In genomic region chr9:51075780-51076179, GRCm38 (mm10) we compare ENCODE assay signal across 7 mouse cellular contexts. TPM values are rescaled to one million over a fixed set of nuclear protein-coding genes. Genes with fewer than 3 reads are reported as not detected.
A peak's percentile ranks its signal among the peaks of the same experiment; 100 is the strongest.
DNase-seq lines count a peak whose midpoint lies in the region; ATAC-seq and TF ChIP-seq lines count a peak whose summit lies in the region.

No protein-coding gene starts in this region.

- H3K27me3 ChIP-seq in ES-Bruce4 (ENCODE audit: control insufficient read depth, insufficient read depth, low read length, poor library complexity, severe bottlenecking): no peaks in the 10 kb centered on the region
- H3K27me3 ChIP-seq in embryonic facial prominence, embryonic 15.5 days: no peaks in the 10 kb centered on the region
- H3K27me3 ChIP-seq in limb, embryonic 11.5 days (ENCODE audit: control insufficient read depth, insufficient read depth, low read length): no peaks in the 10 kb centered on the region; the same call in 1 of the 2 replicates
- peaks cover 11% of the 10 kb centered on the region; the same call in 1 of the 2 replicates for H3K27me3 ChIP-seq in midbrain, embryonic 10.5 days (ENCODE audit: low read depth, poor library complexity, severe bottlenecking)

- no peak overlapping the region for H3K27ac ChIP-seq in ES-Bruce4 (ENCODE audit: insufficient read depth, low read length)
- peak overlapping the region; percentile 22; the same call in 1 of the 2 replicates for H3K27ac ChIP-seq in embryonic facial prominence, embryonic 15.5 days (replicated peaks)
- no peak overlapping the region for H3K27ac ChIP-seq in limb, embryonic 11.5 days (replicated peaks; ENCODE audit: low read depth, low read length)
- peak overlapping the region; percentile 13; the same call in 1 of the 2 replicates for H3K27ac ChIP-seq in midbrain, embryonic 10.5 days (replicated peaks)

- peak; percentile 8 for DNase-seq in R1 (ENCODE audit: low read depth, low spot score)
- DNase-seq in limb, embryonic 11.5 days (ENCODE audit: low spot score): peak; percentile 45
- DNase-seq in midbrain, embryonic 10.5 days (ENCODE audit: low spot score): no peak

- WGBS in embryonic facial prominence, embryonic 15.5 days: 15% methylated on average over 3 of the region's 3 CpGs
- WGBS in limb, embryonic 11.5 days: 16% methylated on average over 3 of the region's 3 CpGs
- 22% methylated on average over 3 of the region's 3 CpGs for WGBS in midbrain, embryonic 10.5 days

- TF ChIP-seq EP300 in ES-Bruce4 (IDR thresholded peaks at IDR 0.05; ENCODE audit: insufficient read depth, low read depth, low read length): no peak

- no peaks in the 10 kb centered on the region for H3K4me1 ChIP-seq in ES-Bruce4 (ENCODE audit: control insufficient read depth, insufficient read depth, low read length)
- peaks cover 15% of the 10 kb centered on the region for H3K4me1 ChIP-seq in embryonic facial prominence, embryonic 15.5 days
- H3K4me1 ChIP-seq in limb, embryonic 11.5 days (ENCODE audit: control insufficient read depth, insufficient read depth, low read length): peaks cover 12% of the 10 kb centered on the region
- H3K4me1 ChIP-seq in midbrain, embryonic 10.5 days: peaks cover 20% of the 10 kb centered on the region

- TF ChIP-seq CTCF in ES-Bruce4 (IDR thresholded peaks at IDR 0.05; ENCODE audit: low read depth, low read length): no peak

- no peak for TF ChIP-seq POLR2A in ES-Bruce4 (IDR thresholded peaks at IDR 0.05; ENCODE audit: insufficient read depth, low read length)

- no peaks in the 10 kb centered on the region for H3K9me3 ChIP-seq in ES-Bruce4 (replicated peaks; ENCODE audit: control insufficient read depth, insufficient read depth, low read length, poor library complexity, severe bottlenecking)
- H3K9me3 ChIP-seq in embryonic facial prominence, embryonic 15.5 days (replicated peaks): no peaks in the 10 kb centered on the region
- H3K9me3 ChIP-seq in limb, embryonic 11.5 days (ENCODE audit: control insufficient read depth, low read length): no peaks in the 10 kb centered on the region
- no peaks in the 10 kb centered on the region for H3K9me3 ChIP-seq in midbrain, embryonic 10.5 days (replicated peaks)

- no peak overlapping the region; the same call in 1 of the 2 replicates for H3K9ac ChIP-seq in ES-Bruce4 (ENCODE audit: low read depth, poor library complexity, severe bottlenecking)
- H3K9ac ChIP-seq in embryonic facial prominence, embryonic 15.5 days: no peak overlapping the region
- H3K9ac ChIP-seq in limb, embryonic 11.5 days (ENCODE audit: low read length): no peak overlapping the region

- no peaks in the 10 kb centered on the region for H3K36me3 ChIP-seq in ES-Bruce4 (ENCODE audit: control insufficient read depth, insufficient read depth, low read length, poor library complexity, severe bottlenecking)
- H3K36me3 ChIP-seq in embryonic facial prominence, embryonic 15.5 days: no peaks in the 10 kb centered on the region
- no peaks in the 10 kb centered on the region for H3K36me3 ChIP-seq in limb, embryonic 11.5 days (ENCODE audit: control insufficient read depth, insufficient read depth, low read length)
- no peaks in the 10 kb centered on the region for H3K36me3 ChIP-seq in midbrain, embryonic 10.5 days

- peak overlapping the region; percentile 93 for H3K4me2 ChIP-seq in embryonic facial prominence, embryonic 15.5 days (replicated peaks)
- H3K4me2 ChIP-seq in limb, embryonic 11.5 days (ENCODE audit: low read depth, severe bottlenecking): peak overlapping the region; percentile 93

- peak overlapping the region; percentile 37 for H3K4me3 ChIP-seq in ES-Bruce4 (ENCODE audit: low read depth, low read length)
- peak overlapping the region; percentile 50 for H3K4me3 ChIP-seq in embryonic facial prominence, embryonic 15.5 days (replicated peaks)
- H3K4me3 ChIP-seq in limb, embryonic 11.5 days (ENCODE audit: low read depth, low read length): peak overlapping the region; percentile 45
- peak overlapping the region; percentile 60 for H3K4me3 ChIP-seq in midbrain, embryonic 10.5 days

- no peak for ATAC-seq in embryonic facial prominence, embryonic 15.5 days (ENCODE audit: insufficient number of reproducible peaks, low FRiP score, low TSS enrichment, low read depth)
- ATAC-seq in hematopoietic stem cell, adult 5-6 weeks (replicated peaks in 1 of 2; ENCODE audit: insufficient read depth in 1 of 2, low FRiP score in 2 of 2, low TSS enrichment in 1 of 2, low read depth in 1 of 2, poor library complexity in 2 of 2, severe bottlenecking in 2 of 2): peak; percentile 65 to 71
- ATAC-seq in limb, embryonic 11.5 days (ENCODE audit: insufficient number of reproducible peaks, low FRiP score, low TSS enrichment, low read depth): no peak
- ATAC-seq in CD4-positive, CD25-positive, alpha-beta regulatory T cell, adult 4 months: no peak

RNA-seq across cellular contexts. Expression of gene Layn, which starts 1.1 kb away (rescaled TPM):
- 2.7 and 3.3 TPM in 2 replicates for polyA plus RNA-seq in ES-Bruce4 (2011; ENCODE audit: insufficient read depth, insufficient read length, low read depth, missing spikeins)
- polyA plus RNA-seq in embryonic facial prominence, embryonic 15.5 days (2015; fragmentation: Nextera tagmentation; extraction: Ambion mirVana): 6.2 and 6.7 TPM in 2 replicates
- 29.4 and 44.9 TPM in 2 replicates for total RNA-seq in hematopoietic stem cell, adult 5-6 weeks (2017)
- 3.4 and 3.9 TPM in 2 replicates for polyA plus RNA-seq in limb, embryonic 11.5 days (2014; fragmentation: Nextera tagmentation; extraction: Ambion mirVana)
- polyA plus RNA-seq in midbrain, embryonic 10.5 days (2016; fragmentation: Nextera tagmentation; extraction: Ambion mirVana): 1.1 and 2.0 TPM in 2 replicates
- polyA plus RNA-seq in CD4-positive, CD25-positive, alpha-beta regulatory T cell, adult 4 months (2017; shearing (Covaris generic)): not detected

RNA-seq across cellular contexts. Expression of gene Btg4, which starts 15.1 kb away (rescaled TPM):
- polyA plus RNA-seq in ES-Bruce4 (2011; ENCODE audit: insufficient read depth, insufficient read length, low read depth, missing spikeins): not detected in 2 replicates
- 0.80 and 2.0 TPM in 2 replicates for polyA plus RNA-seq in embryonic facial prominence, embryonic 15.5 days (2015; fragmentation: Nextera tagmentation; extraction: Ambion mirVana)
- total RNA-seq in hematopoietic stem cell, adult 5-6 weeks (2017): not detected in 2 replicates
- not detected in 2 replicates for polyA plus RNA-seq in limb, embryonic 11.5 days (2014; fragmentation: Nextera tagmentation; extraction: Ambion mirVana)
- polyA plus RNA-seq in midbrain, embryonic 10.5 days (2016; fragmentation: Nextera tagmentation; extraction: Ambion mirVana): not detected in 2 replicates
- polyA plus RNA-seq in CD4-positive, CD25-positive, alpha-beta regulatory T cell, adult 4 months (2017; shearing (Covaris generic)): not detected

RNA-seq across cellular contexts. Expression of gene 4833427G06Rik, which starts 26.1 kb away (rescaled TPM):
- not detected in 2 replicates for polyA plus RNA-seq in ES-Bruce4 (2011; ENCODE audit: insufficient read depth, insufficient read length, low read depth, missing spikeins)
- 3.9 and 12.7 TPM in 2 replicates for polyA plus RNA-seq in embryonic facial prominence, embryonic 15.5 days (2015; fragmentation: Nextera tagmentation; extraction: Ambion mirVana)
- total RNA-seq in hematopoietic stem cell, adult 5-6 weeks (2017): not detected in 2 replicates
- not detected in 2 replicates for polyA plus RNA-seq in limb, embryonic 11.5 days (2014; fragmentation: Nextera tagmentation; extraction: Ambion mirVana)
- polyA plus RNA-seq in midbrain, embryonic 10.5 days (2016; fragmentation: Nextera tagmentation; extraction: Ambion mirVana): not detected in 2 replicates
- not detected for polyA plus RNA-seq in CD4-positive, CD25-positive, alpha-beta regulatory T cell, adult 4 months (2017; shearing (Covaris generic))

Comparison
In these comparisons a context has a peak if more than half of its experiments do, and no peak if none do; other contexts are left out.
1. H3K27ac ChIP-seq: peak in embryonic facial prominence, embryonic 15.5 days (single experiment) and midbrain, embryonic 10.5 days (single experiment); none in ES-Bruce4 (single experiment) and limb, embryonic 11.5 days (single experiment).
2. ATAC-seq: peak in hematopoietic stem cell, adult 5-6 weeks (2 of 2); none in embryonic facial prominence, embryonic 15.5 days (single experiment), limb, embryonic 11.5 days (single experiment) and CD4-positive, CD25-positive, alpha-beta regulatory T cell, adult 4 months (single experiment).
3. Peak in every context shown above with its lines, with median percentiles within 50 percentile points of each other: H3K4me3 ChIP-seq.